31 mouse cellular contexts compared by ENCODE assay signal in the genomic region with DNA sequence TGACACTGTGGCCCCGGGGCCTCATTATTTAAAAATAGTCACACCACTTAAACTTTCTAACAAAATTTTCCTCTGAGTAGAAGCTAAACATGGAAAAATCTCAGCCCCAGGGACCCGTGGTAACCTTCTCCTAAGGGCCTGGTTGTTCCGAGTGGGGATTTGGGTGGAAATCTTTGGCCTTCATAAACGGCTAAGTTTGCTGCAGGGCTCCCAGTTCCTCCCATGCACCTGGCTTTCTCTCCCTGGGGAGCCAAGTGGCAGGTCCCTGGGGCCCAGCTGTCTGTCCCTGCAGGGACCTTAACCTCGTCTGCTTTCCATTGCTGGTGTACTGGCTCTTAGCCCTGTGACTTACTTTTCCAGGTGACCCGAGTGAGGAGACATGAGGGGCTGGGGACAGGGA.
"Had no signal": no experiment of that assay in that cellular context is flagged by ENCODE, and none has a peak within 500 bp of the region (broad histone marks: within the 10 kb centered on the region; RNA-seq: fewer than 3 reads in every experiment).

No protein-coding gene starts in this region.

- H3K36me3 ChIP-seq: limb, embryonic 10.5 days; limb, embryonic 12.5 days; limb, embryonic 13.5 days; limb, embryonic 15.5 days; liver, embryonic 12.5 days; liver, embryonic 13.5 days; liver, embryonic 15.5 days; lung, embryonic 15.5 days; midbrain, embryonic 10.5 days; midbrain, embryonic 12.5 days; midbrain, embryonic 13.5 days; midbrain, embryonic 15.5 days had no signal

- H3K4me3 ChIP-seq: limb, embryonic 10.5 days; limb, embryonic 12.5 days; limb, embryonic 13.5 days; limb, embryonic 15.5 days; liver, embryonic 12.5 days; liver, embryonic 13.5 days; liver, embryonic 15.5 days; lung, embryonic 15.5 days; megakaryocyte, embryonic 14.5 days; midbrain, embryonic 10.5 days; midbrain, embryonic 12.5 days; midbrain, embryonic 13.5 days; midbrain, embryonic 15.5 days; myocyte had no signal

- H3K9ac ChIP-seq: limb, embryonic 12.5 days; limb, embryonic 13.5 days; limb, embryonic 15.5 days; liver, embryonic 12.5 days; liver, embryonic 13.5 days; liver, embryonic 14.5 days; liver, embryonic 15.5 days; liver, postnatal 0 days; lung, embryonic 14.5 days; lung, embryonic 15.5 days; midbrain, embryonic 12.5 days; midbrain, embryonic 13.5 days; midbrain, embryonic 15.5 days had no signal

- H3K27me3 ChIP-seq: limb, embryonic 15.5 days; liver, embryonic 13.5 days; liver, embryonic 15.5 days; lung, embryonic 15.5 days; midbrain, embryonic 12.5 days; midbrain, embryonic 13.5 days; midbrain, embryonic 15.5 days had no signal

- ATAC-seq: liver, embryonic 12.5 days; liver, postnatal 0 days; lung, postnatal 0 days; midbrain, embryonic 13.5 days; midbrain, embryonic 15.5 days; midbrain, embryonic 16.5 days had no signal

- H3K9me3 ChIP-seq: limb, embryonic 10.5 days; limb, embryonic 12.5 days; limb, embryonic 13.5 days; limb, embryonic 15.5 days; liver, embryonic 12.5 days; liver, embryonic 13.5 days; liver, embryonic 15.5 days; lung, embryonic 15.5 days; megakaryocyte, embryonic 14.5 days; midbrain, embryonic 10.5 days; midbrain, embryonic 12.5 days; midbrain, embryonic 13.5 days; midbrain, embryonic 15.5 days had no signal

- H3K4me2 ChIP-seq: limb, embryonic 12.5 days; limb, embryonic 13.5 days; limb, embryonic 15.5 days; liver, embryonic 11.5 days; liver, embryonic 12.5 days; liver, embryonic 13.5 days; liver, embryonic 15.5 days; lung, embryonic 14.5 days; lung, embryonic 15.5 days; midbrain, embryonic 11.5 days; midbrain, embryonic 12.5 days; midbrain, embryonic 13.5 days; midbrain, embryonic 15.5 days had no signal

- H3K27ac ChIP-seq: limb, embryonic 10.5 days; limb, embryonic 12.5 days; limb, embryonic 13.5 days; limb, embryonic 15.5 days; liver, embryonic 12.5 days; liver, embryonic 13.5 days; liver, embryonic 14.5 days; liver, embryonic 15.5 days; lung, embryonic 15.5 days; macrophage; midbrain, embryonic 10.5 days; midbrain, embryonic 12.5 days; midbrain, embryonic 13.5 days; midbrain, embryonic 15.5 days had no signal

- H3K4me1 ChIP-seq: liver, embryonic 15.5 days had no signal

- DNase-seq: left cerebral cortex, postnatal 4 days; liver; liver, embryonic 13.5 days; liver, postnatal 0 days; lung, adult 18-20 months; lung, adult 2 months; lung, embryonic 14.5 days; lung, postnatal 10 days; lung, postnatal 14 days; lung, postnatal 36 days; lung, postnatal 4 days; midbrain, embryonic 14.5 days had no signal
